Mouse (Mus musculus) megakaryocyte, embryonic 14.5 days (primary cell): ENCODE data around the gene Sgpl1. TPM values are rescaled to one million over a fixed set of nuclear protein-coding genes. Genes with fewer than 3 reads are reported as not detected.
"Not testable (repeated sequence)": the region's sequence is repeated elsewhere in the genome, so short reads cannot be mapped to it uniquely, and the experiment has no call there.

Source experiments
- H3K27me3 ChIP-seq: replicated peaks from 2 replicates; pipeline ENCODE3; 2012; ENCODE audit warnings: inconsistent platforms
- H3K36me3 ChIP-seq: replicated peaks from 2 replicates; pipeline ENCODE3; 2012; ENCODE audit warnings: low read length, inconsistent platforms, mixed read lengths
- H3K4me1 ChIP-seq: 2 replicates; pipeline ENCODE4 v1.6.1; 2012; ENCODE audit warnings: inconsistent platforms
- H3K4me3 ChIP-seq: replicated peaks from 2 replicates; pipeline ENCODE3; 2012; ENCODE audit warnings: moderate library complexity, mild to moderate bottlenecking, inconsistent platforms
- H3K9me3 ChIP-seq: 2 replicates; pipeline ENCODE4 v1.6.1; 2012; ENCODE audit warnings: inconsistent platforms
- FLI1 ChIP-seq: IDR thresholded peaks from 2 replicates; pipeline ENCODE4 v1.6.1; 2012; ENCODE audit warnings: low read length, inconsistent platforms, mixed read lengths
- GATA1 ChIP-seq: IDR thresholded peaks from 3 replicates; pipeline ENCODE4 v1.6.1; 2012; ENCODE audit warnings: mixed read lengths, low read length, inconsistent platforms, borderline replicate concordance
- polyA plus RNA-seq: library from polyadenylated mRNA; stranded (reverse); fragments of >175 nt; gene quantifications from 2 replicates; pipeline ENCODE4 v1.2.3, GENCODE M21; 2012; ENCODE audit warnings: low replicate concordance; ENCODE audit not compliant: insufficient read depth

The Sgpl1 gene
- polyA plus RNA-seq, 1 experiment = 3.6 TPM

DNA sequence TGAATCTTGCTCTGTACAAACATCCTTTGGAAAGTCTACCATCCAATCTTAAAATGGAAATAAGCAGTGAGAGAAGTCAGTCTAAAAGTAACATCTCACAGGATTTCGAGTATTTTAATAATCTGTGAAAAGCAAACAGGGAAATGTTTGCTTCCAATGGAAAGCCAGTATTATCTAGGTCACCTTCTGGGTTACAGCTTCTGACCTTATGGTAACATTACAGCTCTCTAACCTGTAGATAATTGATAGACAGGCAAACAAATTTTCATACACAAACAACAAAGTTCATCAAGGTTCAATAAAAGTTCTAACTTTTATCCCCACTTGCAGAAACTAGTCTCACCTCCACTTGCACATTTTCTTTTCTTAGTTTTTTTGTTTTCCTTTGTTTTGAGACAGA, 9.9 kb downstream of the Sgpl1 start:
- no peak overlapping the region for H3K4me3 ChIP-seq
- TF ChIP-seq GATA1 = no peak
- TF ChIP-seq FLI1 = no peak
- H3K4me1 ChIP-seq = no peaks in the 10 kb centered on the region
- no peaks in the 10 kb centered on the region for H3K27me3 ChIP-seq
- H3K9me3 ChIP-seq = no peaks in the 10 kb centered on the region
- no peaks in the 10 kb centered on the region for H3K36me3 ChIP-seq

DNA sequence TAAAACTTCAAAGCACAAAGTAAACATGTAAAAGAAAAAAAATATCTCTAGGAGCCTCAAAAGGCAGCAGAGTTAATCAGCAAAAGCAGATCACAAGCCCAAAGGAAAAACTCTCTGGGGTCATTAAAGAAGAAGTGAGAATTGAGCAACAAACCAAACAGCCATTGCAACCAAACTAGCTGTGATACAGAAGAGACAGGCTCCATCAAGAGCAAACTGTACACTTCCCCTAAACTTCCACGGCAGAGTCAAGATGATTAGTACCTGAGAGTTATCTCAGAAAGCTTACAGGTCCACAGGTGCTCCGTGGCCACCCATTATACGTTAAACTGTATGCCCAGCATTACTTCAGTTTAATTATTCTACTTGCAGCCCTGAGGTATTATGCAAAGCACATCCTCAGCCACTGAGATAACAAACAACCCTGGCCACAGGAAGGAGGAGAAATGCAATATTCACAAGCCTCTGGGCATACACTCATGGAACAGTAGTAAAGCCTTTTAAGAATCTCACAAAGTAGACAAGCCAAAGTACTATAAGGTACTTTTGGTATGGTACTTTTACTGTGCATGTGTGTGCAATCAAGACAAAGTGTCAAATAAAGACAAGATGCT, 12.2 kb downstream of the Sgpl1 start:
- Histone ChIP-seq H3K4me3 (no peak overlapping the region), H3K9me3 (no peaks in the 10 kb centered on the region), H3K4me1 (no peaks in the 10 kb centered on the region), H3K36me3 (no peaks in the 10 kb centered on the region), H3K27me3 (no peaks in the 10 kb centered on the region)
- TF ChIP-seq FLI1 = no peak
- no peak for TF ChIP-seq GATA1

DNA sequence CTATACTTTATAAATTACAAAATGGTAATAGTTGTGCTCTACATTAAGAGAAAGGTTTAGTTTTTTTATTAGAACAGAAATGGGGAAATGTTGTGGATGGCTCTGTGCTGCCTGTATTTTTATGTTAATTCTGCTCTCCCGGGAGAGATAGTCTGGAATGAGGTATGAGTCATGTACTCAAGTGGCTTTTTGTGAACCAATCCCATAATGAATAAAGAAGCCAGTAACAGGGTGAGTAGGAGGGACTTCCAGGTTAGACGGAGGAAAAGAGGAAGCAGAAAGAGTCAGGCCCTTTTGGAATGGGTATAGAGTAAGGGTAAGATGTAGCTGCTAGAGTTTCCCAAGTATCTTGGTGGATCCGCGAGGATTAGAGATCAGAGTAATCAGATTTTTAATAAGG, 13.5 kb downstream of the Sgpl1 start:
- Histone ChIP-seq H3K4me1 (no peaks in the 10 kb centered on the region), H3K4me3 (no peak overlapping the region), H3K36me3 (no peaks in the 10 kb centered on the region), H3K27me3 (no peaks in the 10 kb centered on the region), H3K9me3 (no peaks in the 10 kb centered on the region)
- no peak for TF ChIP-seq GATA1

DNA sequence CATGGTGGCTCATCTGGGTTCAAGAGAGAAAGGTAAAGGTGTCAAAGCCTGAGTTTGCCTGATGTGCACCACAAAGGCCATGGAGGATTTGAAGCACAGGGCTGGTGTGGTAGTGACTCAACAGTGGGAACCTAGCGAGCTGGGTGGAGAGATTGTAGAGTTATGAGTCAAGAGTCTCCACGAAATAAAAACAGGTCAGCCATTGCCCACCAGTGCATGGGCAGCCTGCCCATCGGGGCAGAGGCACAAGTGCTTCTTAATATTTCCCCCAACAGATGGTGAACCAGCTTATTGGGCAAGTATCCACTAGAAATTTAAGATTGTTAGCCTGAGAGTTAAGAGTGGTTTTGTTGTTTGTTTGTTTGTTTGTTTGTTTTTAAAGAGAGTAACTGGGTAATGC, 16.5 kb downstream of the Sgpl1 start:
- no peaks in the 10 kb centered on the region for H3K27me3 ChIP-seq
- no peaks in the 10 kb centered on the region for H3K4me1 ChIP-seq
- TF ChIP-seq FLI1 (no peak), GATA1 (no peak)
- H3K36me3 ChIP-seq = no peaks in the 10 kb centered on the region
- no peak overlapping the region for H3K4me3 ChIP-seq
- H3K9me3 ChIP-seq = no peaks in the 10 kb centered on the region

DNA sequence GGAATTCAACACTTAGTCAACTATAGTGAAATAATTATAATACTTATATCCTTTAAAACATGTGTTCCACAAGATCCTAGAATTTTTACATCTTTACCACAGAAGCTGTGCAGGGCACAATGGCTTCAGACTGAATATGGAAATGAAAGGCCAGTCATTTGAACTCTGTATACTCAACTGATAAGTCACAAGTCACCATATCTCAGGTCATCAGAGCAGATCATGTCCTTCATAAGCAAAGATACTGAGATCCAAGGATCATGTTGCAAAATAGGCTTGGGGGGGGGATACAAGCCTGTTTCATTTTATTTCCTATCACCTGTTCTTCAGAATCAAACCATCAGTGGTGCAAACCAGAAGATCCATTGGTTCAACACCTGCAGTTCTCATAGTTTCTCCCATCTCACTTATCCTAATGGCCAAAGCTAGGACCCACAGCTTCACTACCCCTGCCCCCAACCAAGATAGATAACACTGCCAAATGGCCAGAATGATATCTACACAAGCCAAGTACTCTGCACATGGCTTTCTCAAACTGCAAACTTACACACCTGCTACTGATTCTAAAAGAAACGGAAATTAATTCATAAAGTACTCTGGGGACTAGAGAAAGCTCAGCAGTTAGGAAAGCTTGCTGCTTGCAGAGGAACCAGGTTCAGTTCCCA, 18.7 kb downstream of the Sgpl1 start:
- Histone ChIP-seq H3K4me3 (no peak overlapping the region), H3K27me3 (no peaks in the 10 kb centered on the region), H3K36me3 (no peaks in the 10 kb centered on the region), H3K9me3 (no peaks in the 10 kb centered on the region), H3K4me1 (no peaks in the 10 kb centered on the region)
- TF ChIP-seq GATA1 (no peak), FLI1 (no peak)

DNA sequence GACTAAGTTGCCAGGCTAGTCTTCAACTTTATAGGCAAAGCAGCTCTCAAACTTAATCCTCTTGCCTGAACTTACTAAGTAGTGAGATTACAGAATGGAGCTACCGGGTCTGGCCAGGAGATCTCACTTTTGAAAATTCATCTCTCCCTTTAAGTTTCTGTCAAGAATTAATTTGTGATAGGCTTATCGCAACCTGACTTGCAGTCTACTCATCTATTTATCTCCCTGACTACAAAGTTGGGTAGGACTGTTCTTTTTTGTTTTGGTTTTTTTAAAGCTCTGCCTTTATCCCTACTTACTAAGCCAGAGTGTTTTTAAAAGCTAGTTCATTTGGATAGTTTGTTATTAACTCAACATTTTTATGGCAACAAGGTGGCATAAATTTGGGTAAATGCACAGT, 23.0 kb downstream of the Sgpl1 start:
- no peaks in the 10 kb centered on the region for H3K9me3 ChIP-seq
- no peak overlapping the region for H3K4me3 ChIP-seq
- no peaks in the 10 kb centered on the region for H3K36me3 ChIP-seq
- peaks cover 2% of the 10 kb centered on the region for H3K27me3 ChIP-seq
- no peaks in the 10 kb centered on the region for H3K4me1 ChIP-seq
- TF ChIP-seq GATA1 (no peak), FLI1 (no peak)

DNA sequence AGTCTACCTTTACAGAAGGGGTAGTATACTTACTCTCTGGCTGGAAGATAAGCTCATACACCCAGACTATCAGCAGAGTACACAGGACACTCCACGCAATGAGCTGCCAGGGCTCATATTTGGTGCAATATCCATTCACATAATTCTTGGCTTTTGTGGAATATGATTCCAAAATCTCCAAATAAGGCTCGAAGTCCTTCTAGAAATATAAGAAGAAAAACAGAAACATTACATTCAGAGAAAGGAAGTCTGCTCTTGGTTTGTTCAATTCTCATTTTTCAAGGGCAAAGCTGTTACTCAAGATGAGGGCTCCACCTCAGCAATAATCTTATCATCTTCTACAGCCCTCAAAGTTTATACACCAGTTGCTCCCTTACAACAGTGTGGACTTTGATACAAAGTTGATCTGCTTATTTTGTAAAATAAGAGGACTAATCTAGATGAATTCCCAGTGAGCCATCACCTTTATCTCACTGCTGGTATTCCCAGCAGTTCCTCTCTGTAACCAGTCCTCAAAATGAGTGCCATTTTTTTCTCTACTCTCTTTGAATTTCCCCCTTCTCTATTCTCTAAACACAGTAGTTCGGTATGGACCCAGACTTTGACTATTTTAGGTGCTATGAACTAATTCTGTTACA, 24.1 kb downstream of the Sgpl1 start:
- Histone ChIP-seq H3K4me1 (no peaks in the 10 kb centered on the region), H3K4me3 (no peak overlapping the region), H3K27me3 (peaks cover 2% of the 10 kb centered on the region), H3K36me3 (no peaks in the 10 kb centered on the region), H3K9me3 (no peaks in the 10 kb centered on the region)
- TF ChIP-seq FLI1 (no peak), GATA1 (no peak)

DNA sequence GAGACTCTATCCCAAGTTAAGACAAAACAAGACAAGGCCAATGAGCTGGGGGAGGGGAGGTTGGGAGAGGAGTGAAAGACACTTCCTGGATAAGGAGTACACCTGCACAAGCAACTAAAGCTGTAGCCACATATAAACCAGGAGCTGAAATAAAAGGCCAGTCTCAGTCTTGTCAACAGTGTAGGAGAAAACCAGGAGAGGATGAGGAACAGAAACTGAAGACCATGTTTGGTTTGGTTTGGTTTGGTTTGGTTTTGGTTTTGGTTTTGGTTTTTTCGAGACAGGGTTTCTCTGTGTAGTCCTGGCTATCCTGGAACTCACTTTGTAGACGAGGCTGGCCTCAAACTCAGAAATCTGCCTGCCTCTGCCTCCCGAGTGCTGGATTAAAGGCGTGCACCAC, 25.8 kb downstream of the Sgpl1 start:
- not testable (repeated sequence) for H3K4me1 ChIP-seq, H3K4me3 ChIP-seq, H3K27me3 ChIP-seq, H3K9me3 ChIP-seq, H3K36me3 ChIP-seq

DNA sequence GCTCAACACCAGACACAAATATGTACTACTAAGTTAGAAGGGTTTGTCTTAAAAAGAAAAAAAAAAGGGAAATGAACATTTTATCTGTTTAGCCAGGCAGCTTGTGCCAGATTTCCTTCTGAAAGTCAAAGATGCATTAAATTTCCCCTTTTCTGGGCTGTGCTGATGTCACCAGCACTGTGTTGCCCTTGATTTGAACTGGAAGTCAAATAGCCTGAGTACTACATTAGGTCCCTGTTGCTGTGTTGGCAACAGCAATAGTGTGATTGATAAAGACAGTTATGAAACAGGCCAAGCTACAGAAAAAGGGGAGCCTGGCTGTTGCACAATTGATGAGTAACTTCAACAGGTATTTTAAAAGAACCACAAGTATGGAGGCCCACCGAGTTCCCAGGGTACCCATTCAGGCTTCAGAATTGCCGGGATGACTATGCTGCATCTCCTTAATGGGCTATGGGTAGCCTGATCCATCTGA, 33.2 kb downstream of the Sgpl1 start:
- Histone ChIP-seq H3K4me1 (no peaks in the 10 kb centered on the region), H3K36me3 (no peaks in the 10 kb centered on the region), H3K4me3 (no peak overlapping the region), H3K9me3 (peaks cover 2% of the 10 kb centered on the region), H3K27me3 (no peaks in the 10 kb centered on the region)
- TF ChIP-seq GATA1 (no peak), FLI1 (no peak)

DNA sequence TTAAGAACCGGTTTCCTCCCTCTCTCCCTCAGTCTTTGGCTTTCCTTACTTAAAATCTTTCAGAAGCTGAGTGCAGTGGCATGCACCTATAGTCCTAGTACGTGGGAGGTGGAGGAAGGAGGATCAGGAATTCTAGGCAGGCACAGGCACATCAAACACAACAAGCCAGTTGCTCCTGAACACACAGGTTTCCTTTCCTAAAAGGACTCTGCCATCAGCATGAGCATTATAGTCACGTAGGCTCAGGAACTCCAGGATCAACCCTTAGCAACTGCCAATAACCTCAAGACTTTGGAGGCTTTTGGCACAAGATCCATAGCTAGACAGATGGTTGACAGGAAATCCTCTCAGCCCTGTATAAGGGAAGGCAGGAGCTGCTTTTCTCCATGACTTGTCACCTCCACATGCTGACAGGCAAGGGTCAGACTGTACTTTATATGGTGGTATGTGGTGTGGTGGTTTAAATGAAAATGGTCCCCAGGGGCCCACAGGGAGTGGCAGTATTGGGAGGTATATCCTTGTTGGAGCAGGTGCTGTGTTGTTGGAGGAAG, 43.9 kb downstream of the Sgpl1 start:
- no peaks in the 10 kb centered on the region for H3K4me1 ChIP-seq
- no peak for TF ChIP-seq GATA1
- TF ChIP-seq FLI1 = no peak
- H3K27me3 ChIP-seq = peaks cover 13% of the 10 kb centered on the region
- no peaks in the 10 kb centered on the region for H3K36me3 ChIP-seq
- no peak overlapping the region for H3K4me3 ChIP-seq
- no peaks in the 10 kb centered on the region for H3K9me3 ChIP-seq
